Mouse (Mus musculus): ENCODE results near the gene Irf2bp1. TPM values are rescaled to one million over a fixed set of nuclear protein-coding genes. Genes with fewer than 3 reads are reported as not detected.

Irf2bp1 gene
- polyA plus RNA-seq, 1 experiment from 2014 or later = 26.6 TPM

DNA sequence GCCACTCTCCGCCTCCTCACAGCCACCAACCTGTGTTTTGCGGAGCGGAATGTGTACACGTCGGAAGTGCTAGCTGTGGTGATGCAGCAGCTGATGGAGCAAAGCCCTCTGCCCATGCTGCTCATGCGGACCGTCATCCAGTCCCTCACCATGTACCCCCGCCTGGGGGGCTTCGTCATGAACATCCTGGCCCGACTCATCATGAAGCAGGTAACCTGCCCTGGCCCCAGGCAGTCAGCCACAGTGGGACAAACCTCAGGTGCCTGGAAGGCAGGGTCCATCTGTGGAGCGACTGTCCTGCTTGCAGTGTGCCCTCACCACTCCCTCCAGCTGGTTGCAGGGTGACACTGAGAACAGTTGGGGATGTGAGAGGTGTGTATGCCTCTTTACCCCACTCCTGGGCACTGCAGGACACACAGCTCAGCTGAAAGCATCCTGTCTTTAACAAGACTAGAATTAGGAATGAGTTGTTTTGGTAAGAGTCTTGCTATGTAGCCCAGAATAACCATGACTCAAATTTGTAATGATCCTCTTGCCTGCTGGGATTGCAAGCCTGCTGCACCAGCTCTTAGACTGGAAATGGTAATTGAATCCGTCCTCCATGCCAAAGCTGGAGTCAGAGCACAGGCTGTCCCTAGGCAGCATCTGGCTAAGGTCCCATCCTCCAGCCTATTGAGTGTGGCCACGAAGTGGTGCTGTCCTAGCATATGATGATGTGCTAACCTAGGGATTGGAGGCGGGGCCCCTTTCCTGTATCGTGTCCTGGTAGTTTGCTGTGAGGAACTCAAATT, 48.7 kb downstream of the Irf2bp1 start:
- Histone ChIP-seq H3K9ac (ENCODE audit: low read depth, low read length) (no peak overlapping the region), H3K36me3 (ENCODE audit: control insufficient read depth, insufficient read depth, low read length) (peaks cover 65% of the 10 kb centered on the region), H3K4me3 (ENCODE audit: low read depth, low read length) (no peak overlapping the region), H3K9me3 (ENCODE audit: control insufficient read depth, low read length) (no peaks in the 10 kb centered on the region), H3K27me3 (replicated peaks; ENCODE audit: control insufficient read depth, insufficient read depth, low read length) (no peaks in the 10 kb centered on the region), H3K27ac (replicated peaks; ENCODE audit: low read depth, low read length) (no peak overlapping the region), H3K4me1 (ENCODE audit: control insufficient read depth, insufficient read depth, low read length) (no peaks in the 10 kb centered on the region), H3K4me2 (ENCODE audit: low read depth, low read length) (no peak overlapping the region)
- WGBS = 90% methylated on average over 15 of the region's 15 CpGs
- DNase-seq (ENCODE audit: low spot score) = no peak
- no peak for ATAC-seq (ENCODE audit: low read depth)

DNA sequence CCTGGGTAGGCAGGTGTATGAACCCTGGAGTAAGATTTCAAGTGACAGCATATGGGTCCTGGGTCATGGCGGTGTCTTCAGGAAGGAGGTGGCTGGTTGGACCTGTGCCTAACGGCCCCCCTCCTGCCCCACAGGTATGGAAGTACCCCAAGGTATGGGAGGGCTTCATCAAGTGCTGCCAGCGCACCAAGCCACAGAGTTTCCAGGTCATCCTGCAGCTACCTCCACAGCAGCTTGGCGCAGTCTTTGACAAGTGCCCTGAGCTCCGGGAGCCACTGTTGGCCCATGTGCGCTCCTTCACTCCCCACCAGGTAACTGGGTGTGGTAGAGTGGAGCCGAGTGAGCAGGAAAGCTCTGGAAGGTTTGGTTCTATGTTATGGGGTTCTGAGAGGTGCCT, 49.3 kb downstream of the Irf2bp1 start:
- Histone ChIP-seq H3K9ac (ENCODE audit: low read depth, low read length) (no peak overlapping the region), H3K4me1 (ENCODE audit: control insufficient read depth, insufficient read depth, low read length) (no peaks in the 10 kb centered on the region), H3K9me3 (ENCODE audit: control insufficient read depth, low read length) (no peaks in the 10 kb centered on the region), H3K4me2 (ENCODE audit: low read depth, low read length) (no peak overlapping the region), H3K4me3 (ENCODE audit: low read depth, low read length) (no peak overlapping the region), H3K36me3 (ENCODE audit: control insufficient read depth, insufficient read depth, low read length) (peaks cover 59% of the 10 kb centered on the region), H3K27me3 (replicated peaks; ENCODE audit: control insufficient read depth, insufficient read depth, low read length) (no peaks in the 10 kb centered on the region), H3K27ac (replicated peaks; ENCODE audit: low read depth, low read length) (no peak overlapping the region)
- ATAC-seq (ENCODE audit: low read depth) (no peak), DNase-seq (ENCODE audit: low spot score) (no peak)
- 91% methylated on average over 7 of the region's 7 CpGs for WGBS

DNA sequence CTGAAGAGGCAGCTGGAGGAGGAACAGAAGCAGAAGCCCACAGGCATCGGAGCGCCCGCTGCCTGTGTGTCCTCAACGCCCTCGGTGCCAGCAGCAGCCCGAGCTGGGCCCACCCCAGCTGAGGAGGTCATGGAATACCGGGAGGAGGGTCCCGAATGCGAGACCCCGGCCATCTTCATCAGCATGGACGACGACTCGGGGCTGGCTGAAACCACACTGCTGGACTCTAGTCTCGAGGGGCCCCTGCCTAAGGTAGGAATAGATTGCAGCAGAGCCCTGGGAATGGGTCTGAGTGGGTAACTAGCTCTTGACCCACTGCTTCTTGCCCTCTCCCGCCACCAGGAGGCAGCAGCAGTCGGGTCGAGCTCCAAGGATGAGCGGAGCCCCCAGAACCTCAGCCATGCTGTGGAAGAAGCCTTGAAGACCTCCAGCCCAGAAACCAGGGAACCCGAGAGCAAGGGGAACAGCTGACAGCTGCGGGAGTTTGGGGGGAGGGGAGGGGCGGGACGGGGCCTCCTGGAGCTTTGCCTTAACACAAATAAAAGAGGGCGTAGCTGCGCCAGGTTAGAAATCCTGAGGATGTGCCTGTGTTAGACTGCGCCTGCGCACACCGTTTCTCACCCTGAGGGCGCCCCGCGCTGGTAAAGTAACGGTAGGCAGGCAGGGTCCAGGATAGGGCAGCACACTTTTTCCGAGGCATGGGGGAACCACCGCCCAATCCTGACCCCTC, 50.4 kb downstream of the Irf2bp1 start, which contains the start of gene Rsph6a:
Rsph6a (plus strand) TSS at position 644 of the 730 bp plus-strand sequence.
- Histone ChIP-seq H3K4me1 (ENCODE audit: control insufficient read depth, insufficient read depth, low read length) (no peaks in the 10 kb centered on the region), H3K27ac (replicated peaks; ENCODE audit: low read depth, low read length) (no peak within 1 kb of the TSS; the same call in 1 of the 2 replicates), H3K9me3 (ENCODE audit: control insufficient read depth, low read length) (no peaks in the 10 kb centered on the region), H3K4me2 (ENCODE audit: low read depth, low read length) (peak within 1 kb of the TSS; percentile 40), H3K27me3 (replicated peaks; ENCODE audit: control insufficient read depth, insufficient read depth, low read length) (no peaks in the 10 kb centered on the region), H3K4me3 (ENCODE audit: low read depth, low read length) (no peak within 1 kb of the TSS), H3K9ac (ENCODE audit: low read depth, low read length) (peak within 1 kb of the TSS; percentile 34; the same call in 1 of the 2 replicates), H3K36me3 (ENCODE audit: control insufficient read depth, insufficient read depth, low read length) (peaks cover 48% of the 10 kb centered on the region)
- WGBS = 27% methylated on average over 24 of the region's 33 CpGs
- DNase-seq (ENCODE audit: low spot score) = peak; percentile 70
- peak; percentile 73 for ATAC-seq (ENCODE audit: low read depth)

DNA sequence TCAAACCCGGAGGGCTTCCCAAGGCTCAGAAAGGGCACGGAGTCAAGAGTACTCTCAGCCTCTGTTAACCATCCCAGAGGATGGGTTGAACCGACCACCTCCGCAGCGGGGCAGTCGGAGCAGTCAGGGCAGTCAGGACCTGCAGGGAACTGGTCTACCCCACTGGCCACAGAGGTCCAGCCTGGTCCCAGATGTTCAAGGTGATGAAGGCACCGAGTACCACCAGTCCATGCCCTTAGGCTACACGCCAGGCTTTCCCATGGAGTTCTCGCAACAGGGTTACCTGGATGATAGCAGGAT, 50.9 kb downstream of the Irf2bp1 start:
- Histone ChIP-seq H3K4me3 (ENCODE audit: low read depth, low read length) (no peak overlapping the region), H3K36me3 (ENCODE audit: control insufficient read depth, insufficient read depth, low read length) (peaks cover 43% of the 10 kb centered on the region), H3K4me2 (ENCODE audit: low read depth, low read length) (peak overlapping the region; percentile 40), H3K27ac (replicated peaks; ENCODE audit: low read depth, low read length) (no peak overlapping the region), H3K9me3 (ENCODE audit: control insufficient read depth, low read length) (no peaks in the 10 kb centered on the region), H3K27me3 (replicated peaks; ENCODE audit: control insufficient read depth, insufficient read depth, low read length) (no peaks in the 10 kb centered on the region), H3K4me1 (ENCODE audit: control insufficient read depth, insufficient read depth, low read length) (no peaks in the 10 kb centered on the region), H3K9ac (ENCODE audit: low read depth, low read length) (0 out of 2 replicates have a peak overlapping the region, but pooled peaks have one; percentile 34)
- ATAC-seq (ENCODE audit: low read depth) = peak; percentile 15
- no peak for DNase-seq (ENCODE audit: low spot score)
- WGBS = 73% methylated on average over 6 of the region's 9 CpGs

DNA sequence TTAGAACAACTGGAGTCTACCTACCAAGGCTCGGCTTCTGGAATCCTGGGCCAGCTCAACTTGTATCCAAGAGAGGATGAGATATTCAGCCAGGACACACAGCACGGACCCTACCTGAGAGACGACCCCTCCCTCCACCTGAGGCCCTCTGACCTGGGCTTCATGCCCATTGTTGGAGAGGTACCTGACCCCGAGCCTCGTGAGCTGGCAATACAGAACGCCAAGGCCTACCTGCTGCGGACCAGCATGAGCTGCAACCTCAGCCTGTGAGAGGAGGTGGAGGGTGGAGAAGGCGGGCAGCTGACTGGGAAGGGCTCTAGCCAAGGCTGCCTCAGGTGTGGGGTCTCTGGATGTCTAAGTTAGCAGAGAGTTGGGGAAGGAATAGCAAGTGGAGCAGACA, 51.3 kb downstream of the Irf2bp1 start:
- Histone ChIP-seq H3K27me3 (replicated peaks; ENCODE audit: control insufficient read depth, insufficient read depth, low read length) (no peaks in the 10 kb centered on the region), H3K27ac (replicated peaks; ENCODE audit: low read depth, low read length) (no peak overlapping the region), H3K4me3 (ENCODE audit: low read depth, low read length) (no peak overlapping the region), H3K4me2 (ENCODE audit: low read depth, low read length) (no peak overlapping the region), H3K9ac (ENCODE audit: low read depth, low read length) (no peak overlapping the region), H3K36me3 (ENCODE audit: control insufficient read depth, insufficient read depth, low read length) (peaks cover 39% of the 10 kb centered on the region), H3K4me1 (ENCODE audit: control insufficient read depth, insufficient read depth, low read length) (no peaks in the 10 kb centered on the region), H3K9me3 (ENCODE audit: control insufficient read depth, low read length) (no peaks in the 10 kb centered on the region)
- no peak for DNase-seq (ENCODE audit: low spot score)
- WGBS = 96% methylated on average over 8 of the region's 8 CpGs
- ATAC-seq (ENCODE audit: low read depth) = no peak

Other genes starting within 250 kb of the Irf2bp1 start
- not detected in 2 replicates for gene Psg19, start 205.5 kb upstream of the Irf2bp1 start, polyA plus RNA-seq (2014; fragmentation: Nextera tagmentation; extraction: Ambion mirVana)
- gene Psg17, start 182.4 kb upstream of the Irf2bp1 start, polyA plus RNA-seq (2014; fragmentation: Nextera tagmentation; extraction: Ambion mirVana) = 0.10 TPM in 1 of 2 replicates, not detected in the other
- gene Mill2, start 164.1 kb upstream of the Irf2bp1 start, polyA plus RNA-seq (2014; fragmentation: Nextera tagmentation; extraction: Ambion mirVana) = 0.52 and 0.58 TPM in 2 replicates
- 5.3 and 10.0 TPM in 2 replicates for gene Pglyrp1, start 132.7 kb upstream of the Irf2bp1 start, polyA plus RNA-seq (2014; fragmentation: Nextera tagmentation; extraction: Ambion mirVana)
- 19.4 and 22.5 TPM in 2 replicates for gene Ccdc61, start 93.6 kb upstream of the Irf2bp1 start, polyA plus RNA-seq (2014; fragmentation: Nextera tagmentation; extraction: Ambion mirVana)
- gene Nova2, start 78.2 kb upstream of the Irf2bp1 start, polyA plus RNA-seq (2014; fragmentation: Nextera tagmentation; extraction: Ambion mirVana) = 0.79 and 0.81 TPM in 2 replicates
- not detected in 2 replicates for gene Nanos2, start 16.6 kb upstream of the Irf2bp1 start, polyA plus RNA-seq (2014; fragmentation: Nextera tagmentation; extraction: Ambion mirVana)
- gene Mypop, start 12.8 kb upstream of the Irf2bp1 start, polyA plus RNA-seq (2014; fragmentation: Nextera tagmentation; extraction: Ambion mirVana) = 4.0 and 4.2 TPM in 2 replicates
- gene Foxa3, start 19.5 kb downstream of the Irf2bp1 start, polyA plus RNA-seq (2014; fragmentation: Nextera tagmentation; extraction: Ambion mirVana) = 0.56 and 1.6 TPM in 2 replicates
- 23.6 and 23.8 TPM in 2 replicates for gene Sympk, start 20.3 kb downstream of the Irf2bp1 start, polyA plus RNA-seq (2014; fragmentation: Nextera tagmentation; extraction: Ambion mirVana)
- not detected in 2 replicates for gene Rsph6a, start 50.6 kb downstream of the Irf2bp1 start, polyA plus RNA-seq (2014; fragmentation: Nextera tagmentation; extraction: Ambion mirVana)
- 20.2 and 22.6 TPM in 2 replicates for gene Dmwd, start 72.2 kb downstream of the Irf2bp1 start, polyA plus RNA-seq (2014; fragmentation: Nextera tagmentation; extraction: Ambion mirVana)
- gene Dmpk, start 79.8 kb downstream of the Irf2bp1 start, polyA plus RNA-seq (2014; fragmentation: Nextera tagmentation; extraction: Ambion mirVana) = 43.3 and 58.2 TPM in 2 replicates
- gene Six5, start 90.5 kb downstream of the Irf2bp1 start, polyA plus RNA-seq (2014; fragmentation: Nextera tagmentation; extraction: Ambion mirVana) = 13.4 and 16.3 TPM in 2 replicates
- gene Gm4969, start 114.3 kb downstream of the Irf2bp1 start, polyA plus RNA-seq (2014; fragmentation: Nextera tagmentation; extraction: Ambion mirVana) = 1.7 and 2.6 TPM in 2 replicates
- 9.1 and 9.2 TPM in 2 replicates for gene Fbxo46, start 115.8 kb downstream of the Irf2bp1 start, polyA plus RNA-seq (2014; fragmentation: Nextera tagmentation; extraction: Ambion mirVana)
- gene Qpctl, start 145.2 kb downstream of the Irf2bp1 start, polyA plus RNA-seq (2014; fragmentation: Nextera tagmentation; extraction: Ambion mirVana) = 11.1 and 13.2 TPM in 2 replicates
- 130 and 131 TPM in 2 replicates for gene Snrpd2, start 145.7 kb downstream of the Irf2bp1 start, polyA plus RNA-seq (2014; fragmentation: Nextera tagmentation; extraction: Ambion mirVana)
- 0.37 and 0.60 TPM in 2 replicates for gene Gipr, start 162.1 kb downstream of the Irf2bp1 start, polyA plus RNA-seq (2014; fragmentation: Nextera tagmentation; extraction: Ambion mirVana)
- gene Eml2, start 172.4 kb downstream of the Irf2bp1 start, polyA plus RNA-seq (2014; fragmentation: Nextera tagmentation; extraction: Ambion mirVana) = 3.6 and 4.2 TPM in 2 replicates
- gene Gpr4, start 208.5 kb downstream of the Irf2bp1 start, polyA plus RNA-seq (2014; fragmentation: Nextera tagmentation; extraction: Ambion mirVana) = 1.7 and 2.3 TPM in 2 replicates
- 29.7 and 30.2 TPM in 2 replicates for gene Opa3, start 224.3 kb downstream of the Irf2bp1 start, polyA plus RNA-seq (2014; fragmentation: Nextera tagmentation; extraction: Ambion mirVana)